Mouse (Mus musculus): Measurements from ENCODE around the gene Ccdc149. TPM values are rescaled to one million over a fixed set of nuclear protein-coding genes. Genes with fewer than 3 reads are reported as not detected.

The Ccdc149 gene
- polyA plus RNA-seq (2017; shearing (Covaris generic)): not detected

GRCm38 (mm10) chr5:52470991-52471801 is at the start of gene Ccdc149:
Gene Ccdc149 (minus strand): TSS chr5:52471521.

GRCm38 (mm10) chr5:52363468-52364150 is 107.7 kb downstream of the Ccdc149 start, which contains the start of gene Sod3:
Gene Sod3 (plus strand): TSS chr5:52363791.

Other genes with a start within 250 kb of the Ccdc149 start
- gene Sod3, start 107.7 kb downstream of the Ccdc149 start, polyA plus RNA-seq (2017; shearing (Covaris generic)): 0.11 TPM
- 0.06 TPM for gene Lgi2, start 94.9 kb upstream of the Ccdc149 start, polyA plus RNA-seq (2017; shearing (Covaris generic))
- 8.9 TPM for gene Sepsecs, start 198.2 kb upstream of the Ccdc149 start, polyA plus RNA-seq (2017; shearing (Covaris generic))